Mouse (Mus musculus) 416B (cell line): ENCODE measurements at regions not wholly inside any gene's neighbourhood (a gene's known extent, or its start where the extent isn't known, plus 50 kb on each side); places are given as distances from the start of the nearest gene placed in this dataset.
"Not testable (repeated sequence)": the region's sequence is repeated elsewhere in the genome, so short reads cannot be mapped to it uniquely, and the experiment has no call there.

Source experiments
- DNase-seq: peaks from one replicate; pipeline ENCODE4 v3.0.0; 2011; ENCODE audit warnings: low read depth

DNA sequence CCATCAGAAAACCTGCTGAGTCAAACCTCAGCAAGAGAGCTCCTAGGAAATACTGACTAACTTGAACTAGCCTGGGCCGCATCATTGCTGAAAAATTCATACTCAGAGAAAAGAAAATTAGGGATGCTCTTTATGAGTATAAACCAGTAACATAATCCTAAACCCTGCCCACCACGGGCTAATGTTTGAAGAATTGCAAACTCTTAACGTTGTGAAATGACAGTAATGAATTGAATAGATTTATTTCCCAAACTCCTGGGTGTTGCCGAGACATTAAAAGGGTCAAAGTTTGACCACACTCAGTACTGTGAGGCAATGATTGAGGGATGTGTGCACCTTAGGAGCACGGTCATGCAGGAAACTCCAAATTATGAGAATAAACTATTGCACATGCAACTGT lies 125.3 kb downstream of the Gipc2 start:
- no peak for DNase-seq

DNA sequence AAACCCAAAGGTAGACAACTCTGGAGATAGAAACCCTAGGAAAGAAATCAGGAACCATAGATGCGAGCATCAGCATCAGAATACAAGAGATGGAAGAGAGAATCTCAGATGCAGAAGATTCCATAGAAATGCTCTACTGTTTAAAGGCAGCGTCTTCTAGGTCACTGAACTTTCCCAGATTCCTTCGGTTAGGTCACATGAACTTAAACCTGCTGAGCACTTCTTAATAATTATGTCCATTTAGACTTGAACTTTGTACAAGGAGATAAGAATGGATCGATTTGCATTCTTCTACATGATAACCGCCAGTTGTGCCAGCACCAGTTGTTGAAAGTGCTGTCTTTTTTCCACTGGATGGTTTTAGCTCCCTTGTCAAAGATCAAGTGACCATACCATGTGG lies 129.2 kb downstream of the Gipc2 start:
- not testable (repeated sequence) for DNase-seq

DNA sequence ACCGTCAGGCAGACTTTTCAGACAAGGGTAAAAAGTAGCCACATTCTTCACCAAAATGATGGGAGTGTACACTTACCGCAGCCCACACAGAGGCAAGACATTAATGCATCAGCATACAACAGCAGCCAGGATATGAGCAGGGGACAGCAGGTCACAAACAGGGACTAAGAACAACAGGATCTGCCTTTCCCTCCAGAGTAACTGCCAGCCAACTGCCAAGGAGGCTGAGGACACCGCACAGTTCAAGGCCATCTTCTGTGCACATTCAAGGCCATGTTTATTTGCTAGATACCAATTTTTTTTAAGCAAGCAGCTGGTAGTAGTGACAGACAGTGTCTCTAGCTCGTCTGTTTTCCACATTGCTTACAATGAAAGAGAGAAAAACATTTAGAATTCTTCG lies 130.6 kb downstream of the Gipc2 start:
- DNase-seq, result peak; percentile 11

DNA sequence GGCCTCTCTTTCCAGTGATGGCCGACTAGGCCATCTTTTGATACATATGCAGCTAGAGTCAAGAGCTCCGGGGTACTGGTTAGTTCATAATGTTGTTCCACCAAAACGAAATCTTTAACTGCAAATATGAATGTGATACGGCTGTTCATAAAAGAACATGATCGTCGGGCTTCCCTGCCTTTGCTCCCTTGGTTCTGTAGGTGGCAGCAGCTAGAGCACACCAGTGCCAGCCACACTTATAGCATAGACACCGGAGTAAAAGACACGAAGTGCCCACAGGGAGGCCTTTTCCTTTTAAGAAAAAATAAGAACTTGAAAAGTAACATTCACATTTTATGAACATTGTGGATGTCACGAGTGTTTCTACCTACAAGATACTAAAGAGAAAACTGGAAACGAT lies 131.3 kb downstream of the Gipc2 start:
- peak; percentile 17 for DNase-seq

DNA sequence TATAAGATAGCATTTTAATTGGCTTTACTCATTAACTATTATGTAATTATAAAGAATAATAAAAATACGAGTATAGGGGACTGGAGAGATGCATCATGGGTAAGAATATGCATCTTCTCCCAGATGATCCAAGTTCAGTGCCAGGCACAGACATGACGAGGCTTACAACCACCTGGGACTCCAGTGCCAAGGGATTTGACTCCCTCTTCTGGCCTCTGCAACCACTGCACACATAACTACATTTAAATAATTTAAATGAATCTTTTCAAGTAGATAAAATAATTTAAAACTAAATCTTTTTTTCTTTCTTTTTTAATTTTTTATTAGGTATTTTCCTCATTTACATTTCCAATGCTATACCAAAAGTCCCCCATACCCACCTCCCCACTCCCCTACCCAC lies 131.8 kb downstream of the Gipc2 start:
- no peak for DNase-seq

DNA sequence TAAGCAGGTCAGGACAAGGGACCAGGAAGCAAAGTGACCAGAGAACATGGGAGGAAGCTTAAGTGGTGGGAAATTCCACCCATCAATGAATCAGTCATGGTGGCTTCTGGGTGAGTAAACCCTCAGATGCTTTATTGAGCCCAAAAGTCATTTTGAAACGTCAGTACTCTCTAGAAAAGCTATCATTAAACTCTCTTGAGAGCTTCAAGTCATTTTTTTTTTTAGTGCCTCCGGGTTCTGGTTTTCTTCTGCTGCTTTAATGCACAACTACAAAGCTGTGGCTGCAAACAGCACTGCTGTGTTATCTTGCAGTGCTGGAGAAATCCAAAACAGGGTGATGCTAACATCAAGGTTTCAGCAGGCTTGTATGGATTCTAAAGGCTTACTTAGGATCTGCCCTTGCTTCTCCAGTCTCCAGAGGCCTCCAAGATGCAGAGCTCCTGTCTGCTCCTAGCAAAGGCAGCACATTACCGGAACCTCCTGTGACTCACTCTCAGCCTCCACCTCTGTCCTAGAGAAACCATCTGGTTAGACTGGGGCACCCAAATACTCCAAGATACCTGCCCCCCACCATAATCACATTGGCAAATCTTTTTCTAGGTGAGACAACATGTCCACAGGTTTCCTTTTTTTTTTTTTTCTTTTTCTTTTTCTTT lies 133.2 kb downstream of the Gipc2 start:
- DNase-seq, result no peak

DNA sequence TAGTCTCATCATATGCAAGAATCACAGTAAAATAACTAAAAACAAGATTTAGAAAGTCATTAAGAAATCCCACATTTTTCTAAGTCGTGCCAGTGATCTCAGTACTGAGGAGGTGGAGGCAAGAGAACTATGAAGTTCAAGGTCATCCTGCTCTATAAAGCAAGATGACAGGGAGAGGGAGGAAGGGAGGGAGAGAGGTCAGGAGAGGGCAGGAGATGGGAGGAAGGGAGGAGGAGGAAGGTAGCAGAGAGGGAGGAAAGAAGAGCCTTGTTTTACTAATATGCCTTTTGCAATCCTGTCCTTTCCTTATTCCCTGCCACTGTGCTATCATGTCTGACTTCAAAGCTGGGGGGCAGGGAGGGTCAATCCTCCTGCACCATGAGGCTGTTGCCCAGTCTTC lies 137.3 kb downstream of the Gipc2 start:
- no peak for DNase-seq

DNA sequence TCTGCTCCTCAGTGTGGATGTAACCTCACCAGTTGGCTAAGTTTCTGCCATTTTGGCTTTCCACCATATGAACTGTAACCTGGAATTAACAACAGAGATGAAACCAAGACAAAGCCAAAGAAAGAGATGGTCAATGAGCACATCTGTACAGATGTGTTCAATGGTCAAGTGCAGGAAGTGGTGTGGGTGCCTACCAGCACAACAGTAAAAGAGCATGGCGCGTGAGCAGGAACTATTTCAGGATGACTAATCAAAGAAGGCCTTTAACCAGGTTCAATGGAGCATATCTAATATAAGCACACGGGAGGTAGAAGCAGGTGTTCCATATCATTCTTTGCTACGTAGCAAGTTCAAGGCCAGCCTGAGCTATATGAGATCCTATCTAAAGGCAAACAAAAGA lies 140.0 kb downstream of the Gipc2 start:
- no peak for DNase-seq

DNA sequence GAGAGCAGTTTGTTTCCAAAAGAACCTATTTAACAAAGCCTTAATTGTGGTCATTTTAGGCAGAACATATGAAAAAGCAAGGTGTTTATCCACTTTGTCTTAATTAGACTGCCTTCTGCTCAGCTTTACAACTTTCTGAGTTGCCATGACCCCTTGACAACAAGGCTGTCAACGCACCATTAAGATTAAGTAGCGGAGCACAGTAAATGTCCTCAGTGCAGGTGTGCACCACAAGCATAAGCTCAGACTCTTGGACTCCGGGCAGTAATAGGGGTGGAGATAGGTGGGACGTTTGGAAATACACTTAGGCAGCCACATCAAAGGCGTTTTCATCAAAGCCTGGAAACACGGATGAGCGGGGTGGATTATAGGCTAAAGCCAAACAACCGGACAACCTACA lies 140.9 kb downstream of the Gipc2 start:
- DNase-seq, result no peak

DNA sequence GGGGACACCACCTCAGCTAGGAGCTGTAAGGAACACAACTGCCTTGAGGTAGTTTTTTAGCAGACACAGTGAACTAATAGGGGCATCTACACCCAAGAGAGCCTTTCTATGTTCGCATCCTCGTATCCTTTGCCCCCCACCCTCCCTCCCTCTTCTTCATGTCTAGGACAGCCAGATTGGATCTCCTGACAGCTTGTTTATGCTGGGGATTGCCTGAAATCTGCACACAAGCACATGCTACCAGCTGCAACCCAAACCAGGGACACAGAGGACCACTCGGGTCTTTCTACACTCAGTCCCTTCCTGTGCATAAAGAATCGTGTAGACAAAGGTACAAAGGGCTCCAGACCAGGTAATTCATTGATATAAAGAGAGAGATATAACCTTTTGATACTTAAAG lies 159.3 kb downstream of the Gipc2 start:
- no peak for DNase-seq

DNA sequence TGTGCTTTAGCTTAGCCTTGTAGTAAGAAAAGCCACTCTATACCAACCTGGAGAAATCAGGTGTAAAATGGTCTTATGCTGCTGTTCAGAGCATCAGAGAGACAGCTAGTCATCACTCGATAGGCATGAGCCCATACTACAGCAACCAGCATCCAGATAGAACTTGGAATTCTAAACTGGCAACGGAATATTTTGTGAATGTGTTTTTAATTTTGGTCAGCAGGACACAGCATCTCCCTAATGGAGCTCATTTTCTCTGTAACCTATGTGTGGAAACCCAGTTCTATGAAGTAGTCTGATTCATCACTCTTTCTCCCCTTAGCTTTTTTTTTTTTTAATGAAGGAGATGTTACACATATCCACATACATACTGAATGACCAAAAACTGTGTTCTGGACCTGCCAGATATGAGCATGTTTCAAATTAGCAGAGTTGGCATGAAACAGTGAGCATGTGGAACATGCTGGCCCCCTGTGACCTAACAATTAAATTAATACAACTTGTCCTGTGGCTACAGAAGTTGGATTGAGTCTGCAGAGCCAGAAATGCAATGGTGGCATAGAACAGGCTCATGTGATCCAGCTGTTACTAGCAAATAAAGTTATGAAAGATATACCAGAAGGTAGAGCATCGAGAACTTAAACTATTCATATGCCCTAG lies 160.5 kb downstream of the Gipc2 start:
- no peak for DNase-seq

DNA sequence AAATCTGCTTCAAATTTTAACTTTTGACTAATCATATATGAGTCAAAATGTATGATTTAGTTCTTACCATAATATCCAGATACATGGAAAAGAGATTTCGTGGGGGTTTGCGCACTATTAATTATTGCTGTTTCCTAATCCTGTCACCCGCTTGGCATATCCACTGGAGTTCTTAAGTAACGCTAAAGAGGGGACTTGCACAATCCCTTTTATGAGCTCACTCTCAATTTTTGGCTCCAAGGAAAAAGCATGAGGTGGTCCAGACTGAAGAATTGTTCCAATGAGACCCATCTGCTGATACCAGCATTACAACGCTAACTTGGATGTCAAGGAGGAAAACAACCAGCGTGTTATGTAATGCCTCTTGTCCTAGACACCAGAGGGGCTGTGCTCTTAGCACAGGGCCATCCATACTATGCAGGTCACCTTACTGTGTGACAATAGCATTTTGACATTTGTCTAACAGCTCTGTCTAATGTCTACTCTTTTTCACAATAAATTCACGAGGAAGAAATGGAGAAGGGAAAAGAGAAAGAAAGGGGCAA lies 161.5 kb downstream of the Gipc2 start:
- DNase-seq, result no peak

DNA sequence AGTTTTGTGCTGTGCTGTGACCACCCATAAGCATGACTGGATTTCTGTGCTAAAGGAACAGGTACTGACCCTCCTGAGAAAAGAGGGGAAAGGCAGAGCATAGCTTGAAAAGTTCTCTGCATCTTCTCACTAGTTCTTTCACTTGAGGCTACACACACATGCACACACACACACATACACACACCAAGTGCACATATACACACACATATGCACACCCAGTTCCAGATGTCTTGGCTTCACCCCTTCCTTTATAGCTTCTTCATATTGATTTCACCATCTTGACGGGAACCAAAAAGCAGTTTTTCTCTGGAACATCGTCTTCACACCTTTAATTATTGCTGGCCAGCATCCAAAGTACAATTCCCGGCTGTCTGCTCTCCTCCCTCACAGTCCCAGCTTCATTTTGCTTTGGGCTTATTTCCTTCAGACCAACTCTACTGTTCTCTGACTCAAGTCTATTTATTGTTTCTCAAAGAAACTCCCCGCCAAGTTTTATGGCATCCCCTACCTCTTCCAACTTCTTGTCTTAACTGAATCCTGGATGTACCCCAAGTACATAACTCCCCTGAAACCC lies 160.2 kb upstream of the Ptgfr start:
- DNase-seq, result no peak

DNA sequence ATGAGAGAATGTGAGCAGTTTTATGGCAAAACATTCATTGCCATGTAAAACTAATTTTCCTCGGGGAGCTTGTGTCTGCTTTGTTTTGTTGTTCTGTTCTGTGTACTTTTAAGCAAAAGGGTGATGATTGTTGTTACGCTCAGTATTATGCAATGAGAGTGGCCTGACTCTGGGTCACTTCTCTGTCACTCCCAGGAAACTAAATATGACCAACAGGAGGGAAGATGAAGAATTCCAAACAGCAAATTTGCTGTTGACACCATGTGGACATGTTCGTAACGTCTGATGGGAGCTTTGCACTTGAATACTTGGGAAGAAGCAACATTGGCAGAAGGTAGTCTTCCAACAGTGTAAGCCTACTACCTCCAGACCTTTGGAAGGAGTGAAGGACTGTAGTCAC lies 159.7 kb upstream of the Ptgfr start:
- no peak for DNase-seq

DNA sequence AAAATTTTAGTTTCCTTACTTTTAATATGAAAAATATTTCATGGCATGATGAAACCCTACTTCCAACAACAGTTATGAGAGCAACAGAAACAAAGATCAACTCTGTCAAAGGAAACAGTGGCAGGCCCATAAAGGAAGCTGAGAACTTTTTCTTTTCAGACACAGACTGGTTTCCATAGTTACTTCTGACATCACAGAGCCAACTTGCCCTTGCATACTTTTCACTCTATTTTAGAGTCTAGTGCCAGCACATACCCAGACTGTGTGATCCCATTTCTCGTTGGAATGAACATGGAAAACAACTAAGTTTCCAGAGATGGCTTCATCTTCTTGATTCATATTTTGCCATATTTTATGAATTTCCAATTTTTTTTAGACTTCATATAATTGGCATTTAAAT lies 150.8 kb upstream of the Ptgfr start:
- DNase-seq, result no peak

DNA sequence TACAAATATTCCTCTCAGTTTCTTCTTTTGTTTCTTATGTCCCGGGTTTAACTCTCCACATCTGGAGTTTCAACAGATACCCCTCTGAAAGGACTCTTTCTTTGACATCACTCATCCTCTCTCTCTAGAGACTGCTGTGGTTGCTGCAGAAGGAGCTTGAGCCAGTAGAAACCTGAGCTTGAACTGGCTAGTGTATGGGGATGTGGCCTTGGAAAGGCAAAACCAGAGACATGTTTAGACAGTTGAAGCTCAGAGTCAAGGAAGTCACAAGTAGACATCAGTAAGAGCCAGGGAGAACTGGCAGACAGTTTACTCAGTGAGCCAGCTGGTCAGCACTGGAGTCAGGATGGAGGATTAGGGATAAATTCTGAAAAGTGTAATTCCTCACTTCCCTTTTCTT lies 140.7 kb upstream of the Ptgfr start:
- no peak for DNase-seq

DNA sequence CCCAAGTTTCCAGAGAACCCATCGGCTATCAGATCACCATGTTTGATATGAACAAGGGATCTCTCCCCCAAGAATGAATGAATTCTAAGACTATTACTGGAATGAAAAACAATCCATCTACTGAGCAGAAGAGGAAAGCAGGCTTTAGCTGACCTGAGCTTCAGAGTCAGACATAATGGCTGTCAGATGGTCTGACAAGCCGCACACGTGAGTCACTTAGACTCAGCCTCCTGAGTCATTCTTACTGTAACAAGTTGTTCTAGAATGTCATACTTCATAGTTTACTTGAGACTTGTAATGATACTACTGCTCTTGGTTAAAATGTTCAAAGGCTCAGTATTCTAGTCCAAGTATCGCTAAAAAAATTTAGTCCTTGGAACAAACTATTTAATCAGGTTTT lies 140.2 kb upstream of the Ptgfr start:
- DNase-seq, result no peak

DNA sequence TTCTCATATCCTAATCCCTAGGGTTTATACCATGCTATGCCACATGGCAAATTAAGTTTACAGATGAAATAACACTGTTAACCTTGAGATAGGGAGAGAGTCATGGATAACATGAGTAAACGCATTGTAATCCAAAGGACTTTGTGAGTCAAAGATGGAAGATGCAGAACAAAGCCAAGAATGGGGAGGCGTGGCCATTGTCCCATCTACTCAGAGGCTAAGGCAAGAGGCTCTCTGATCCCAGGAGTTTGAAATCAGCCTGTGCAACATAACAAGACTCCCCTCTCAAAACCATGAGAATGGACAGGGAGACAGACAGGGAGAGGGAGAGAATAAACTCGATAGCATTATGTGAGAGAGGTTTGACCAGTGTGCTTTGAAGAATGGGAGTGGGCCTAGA lies 112.4 kb upstream of the Ptgfr start:
- DNase-seq, result no peak

DNA sequence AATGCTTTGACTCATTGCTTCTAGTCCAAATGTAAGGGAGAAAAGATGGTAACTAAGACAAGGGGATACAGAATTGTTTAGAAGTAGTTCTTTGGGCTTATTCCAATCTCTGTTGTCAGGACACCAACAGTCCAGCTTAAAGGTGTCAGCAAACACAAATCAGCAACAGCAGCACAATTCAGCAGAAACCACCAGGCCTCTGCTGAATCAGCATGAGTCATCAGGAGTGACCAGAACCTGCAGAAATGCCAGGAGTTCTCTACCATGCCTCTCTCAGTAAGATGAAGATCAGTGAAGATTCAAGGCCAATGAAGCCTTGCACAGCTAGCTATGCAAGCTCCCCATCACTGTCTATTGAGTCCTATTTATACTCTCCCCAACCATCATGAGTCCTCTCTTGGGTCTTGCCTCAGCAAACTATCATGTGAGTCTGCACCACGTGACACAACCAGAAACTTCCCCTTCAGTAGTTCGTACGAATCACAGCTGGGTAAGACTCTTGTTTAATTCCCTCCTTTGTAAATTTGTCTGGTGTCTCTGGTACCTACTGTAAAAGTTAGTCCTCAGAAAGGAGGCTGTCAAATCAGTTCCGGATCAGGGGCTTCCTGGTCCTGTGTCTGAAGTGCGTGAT lies 110.7 kb upstream of the Ptgfr start:
- peak; percentile 28 for DNase-seq

DNA sequence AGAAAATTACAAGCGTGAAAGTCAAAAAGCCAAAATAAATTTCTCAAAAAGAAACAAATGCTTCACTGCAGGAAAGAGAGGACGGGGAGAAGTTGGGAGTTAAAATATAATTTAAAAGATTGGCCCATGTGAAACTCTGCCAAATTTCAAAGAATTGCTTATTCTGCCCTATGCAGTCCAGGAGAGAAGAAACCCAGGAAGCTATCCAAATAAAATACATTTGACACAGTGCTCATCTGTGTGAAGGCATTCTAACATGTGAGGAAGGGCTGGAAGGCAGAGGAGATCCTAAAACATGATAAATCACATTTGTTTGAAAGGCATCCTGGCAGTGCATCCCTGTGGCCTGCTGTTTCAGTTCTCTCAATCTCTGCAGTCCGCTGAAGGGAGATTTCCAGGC lies 108.5 kb upstream of the Ptgfr start:
- no peak for DNase-seq

DNA sequence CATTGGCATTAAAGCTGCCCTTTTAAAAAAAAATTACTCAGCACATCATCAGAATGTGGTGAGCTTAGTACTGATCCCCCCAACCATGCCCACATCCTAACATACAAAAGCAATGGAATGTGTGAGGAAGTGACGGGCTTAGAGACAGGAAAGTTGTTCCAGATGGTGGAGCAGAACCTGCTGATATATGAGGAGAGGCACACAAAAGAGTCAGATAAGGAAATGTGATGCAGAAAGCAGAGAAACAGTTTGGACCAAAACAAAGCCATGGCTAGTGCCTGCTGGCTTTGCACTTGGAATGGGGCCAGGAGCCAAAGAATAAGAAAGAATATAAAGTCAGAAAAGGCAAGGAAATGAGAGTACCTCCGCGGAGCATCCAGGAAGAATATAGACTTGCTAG lies 106.1 kb upstream of the Ptgfr start:
- no peak for DNase-seq

DNA sequence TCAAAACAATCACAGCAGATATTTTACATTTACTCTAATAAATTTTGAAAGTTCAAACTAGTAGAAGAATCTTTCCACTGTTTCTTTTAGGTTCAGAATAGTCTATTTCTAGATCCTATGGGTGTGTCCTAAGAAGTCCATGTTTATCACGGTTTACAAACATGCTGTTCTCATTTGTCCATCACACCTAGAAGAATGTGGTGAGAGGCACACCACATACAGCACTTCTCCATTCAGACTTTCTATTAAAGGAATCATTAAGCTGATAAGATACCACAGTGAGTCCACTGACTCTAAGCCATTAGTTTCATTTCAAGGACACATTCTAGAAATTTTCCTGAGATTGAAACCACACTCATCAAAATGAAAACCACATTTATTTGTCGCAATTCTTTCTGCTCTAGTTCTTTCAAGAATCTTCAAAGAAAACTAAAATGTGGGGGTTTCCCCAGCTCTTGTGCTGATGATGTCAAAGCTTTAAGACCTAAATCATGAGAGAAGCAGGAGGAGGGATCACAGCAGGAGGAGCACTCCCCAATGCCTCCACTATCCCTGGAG lies 101.1 kb upstream of the Ptgfr start:
- no peak for DNase-seq

DNA sequence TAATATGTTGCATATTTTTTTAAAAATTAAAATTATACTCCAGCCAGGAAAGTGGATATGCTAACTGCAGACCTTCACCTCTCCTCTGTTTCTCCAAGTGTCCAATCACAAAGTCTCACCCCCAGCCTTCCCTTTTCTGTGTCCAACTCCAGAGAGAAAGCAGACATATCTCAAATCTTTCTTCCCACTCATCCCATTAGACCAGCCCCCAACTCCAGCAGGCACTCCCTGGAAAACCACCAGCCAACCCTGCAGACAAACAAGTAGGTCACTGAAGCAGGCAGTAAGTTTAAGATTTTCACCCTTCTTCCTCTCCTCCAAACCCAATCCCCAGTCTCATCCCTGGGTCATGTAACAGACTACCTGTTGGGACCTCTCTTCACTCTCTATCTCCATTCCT lies 94.2 kb upstream of the Ptgfr start:
- no peak for DNase-seq
